Mouse (Mus musculus) lung, embryonic 15.5 days (tissue): ENCODE measurements at regions not wholly inside any gene's neighbourhood (a gene's known extent, or its start where the extent isn't known, plus 50 kb on each side); places are given as distances from the start of the nearest gene placed in this dataset.

Experiments used
- ATAC-seq: fragments of 200-750 bp; cut with Nextera tagmentation; 2 replicates; pipeline ENCODE4 v1.8.0; 2017; ENCODE audit warnings: moderate number of reproducible peaks, borderline replicate concordance; ENCODE audit not compliant: low FRiP score, low TSS enrichment; ENCODE audit errors: extremely low read depth
- H3K27ac ChIP-seq: fragments of 300-500 bp; sonication (generic); 2 replicates; pipeline ENCODE4 v1.5.1; 2015; ENCODE audit warnings: moderate library complexity, mild to moderate bottlenecking, inconsistent platforms
- H3K27me3 ChIP-seq: fragments of 300-500 bp; sonication (generic); 2 replicates; pipeline ENCODE4 v1.6.1; 2015; ENCODE audit warnings: inconsistent platforms
- H3K36me3 ChIP-seq: fragments of 300-500 bp; sonication (generic); 2 replicates; pipeline ENCODE4 v1.6.1; 2015; ENCODE audit warnings: inconsistent platforms
- H3K4me1 ChIP-seq: fragments of 300-500 bp; sonication (generic); 2 replicates; pipeline ENCODE4 v1.6.1; 2015; ENCODE audit warnings: inconsistent platforms
- H3K4me2 ChIP-seq: fragments of 300-500 bp; sonication (generic); 2 replicates; pipeline ENCODE4 v1.6.1; 2015; ENCODE audit warnings: inconsistent platforms, mild to moderate bottlenecking, moderate library complexity
- H3K4me3 ChIP-seq: fragments of 300-500 bp; sonication (generic); 2 replicates; pipeline ENCODE4 v1.5.1; 2015; ENCODE audit warnings: mild to moderate bottlenecking, inconsistent platforms
- H3K9ac ChIP-seq: fragments of 300-500 bp; sonication (generic); 2 replicates; pipeline ENCODE4 v1.6.1; 2015; ENCODE audit warnings: inconsistent platforms
- H3K9me3 ChIP-seq: fragments of 300-500 bp; sonication (generic); 2 replicates; pipeline ENCODE4 v1.6.1; 2016; ENCODE audit warnings: inconsistent platforms
- WGBS: fragments of 180-500 bp; shearing (Covaris S2); methylation state at CpG from one replicate; pipeline ENCODE4 v1.1.7; 2015; 5-methylcytosine and 5-hydroxymethylcytosine counted together

- peaks cover 32% of the 10 kb centered on the region for H3K4me1 ChIP-seq
- WGBS, result 81% methylated on average over 3 of the region's 3 CpGs
- no peaks in the 10 kb centered on the region for H3K9me3 ChIP-seq
- H3K27ac ChIP-seq, result no peak overlapping the region
- H3K27me3 ChIP-seq, result no peaks in the 10 kb centered on the region
- no peak overlapping the region for H3K9ac ChIP-seq
- no peak for ATAC-seq
- H3K4me2 ChIP-seq, result no peak overlapping the region
- H3K36me3 ChIP-seq, result no peaks in the 10 kb centered on the region
- H3K4me3 ChIP-seq, result no peak overlapping the region
Observed at GRCm38 (mm10) chr13:52045349-52045748, 198.9 kb downstream of the Gadd45g start.

GRCm38 (mm10) chr13:52046020-52046419 lies 199.5 kb downstream of the Gadd45g start:
- H3K9ac ChIP-seq, result no peak overlapping the region
- no peaks in the 10 kb centered on the region for H3K27me3 ChIP-seq
- no peaks in the 10 kb centered on the region for H3K9me3 ChIP-seq
- 19% methylated on average over 5 of the region's 5 CpGs for WGBS
- H3K27ac ChIP-seq, result peak overlapping the region; percentile 26; the same call in 1 of the 2 replicates
- peak overlapping the region; percentile 30 for H3K4me2 ChIP-seq
- peaks cover 31% of the 10 kb centered on the region for H3K4me1 ChIP-seq
- no peak for ATAC-seq
- no peaks in the 10 kb centered on the region for H3K36me3 ChIP-seq
- H3K4me3 ChIP-seq, result no peak overlapping the region

GRCm38 (mm10) chr13:52046700-52047099 lies 200.2 kb downstream of the Gadd45g start:
- WGBS, result 37% methylated on average over 11 of the region's 11 CpGs
- no peak for ATAC-seq
- H3K9ac ChIP-seq, result no peak overlapping the region
- no peak overlapping the region for H3K27ac ChIP-seq
- peak overlapping the region; percentile 30 for H3K4me2 ChIP-seq
- H3K36me3 ChIP-seq, result no peaks in the 10 kb centered on the region
- no peaks in the 10 kb centered on the region for H3K9me3 ChIP-seq
- H3K4me3 ChIP-seq, result no peak overlapping the region
- peaks cover 25% of the 10 kb centered on the region for H3K4me1 ChIP-seq
- no peaks in the 10 kb centered on the region for H3K27me3 ChIP-seq

DNA sequence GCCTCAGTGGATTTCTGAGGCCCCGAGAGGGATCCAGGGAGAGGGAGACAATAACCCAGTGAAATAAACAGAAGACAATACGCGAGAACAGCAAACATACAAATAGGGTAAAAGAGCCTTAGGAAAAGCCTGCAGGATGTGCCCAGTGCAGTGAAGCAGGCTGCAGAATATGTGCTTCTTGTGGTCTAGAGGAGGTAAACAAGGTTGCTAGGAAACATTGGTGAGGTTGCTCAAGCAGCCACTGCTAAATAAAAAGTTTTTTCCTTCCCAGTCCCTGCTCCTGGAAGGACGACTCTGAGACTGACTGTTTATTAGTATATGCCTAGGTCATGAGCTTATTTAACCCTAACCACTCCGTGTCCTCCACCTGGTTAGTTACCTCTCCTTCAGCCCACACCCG lies 201.5 kb downstream of the Gadd45g start:
- Histone ChIP-seq H3K27me3 (no peaks in the 10 kb centered on the region), H3K4me3 (no peak overlapping the region), H3K9ac (no peak overlapping the region), H3K4me2 (no peak overlapping the region), H3K9me3 (no peaks in the 10 kb centered on the region), H3K4me1 (peaks cover 14% of the 10 kb centered on the region), H3K27ac (no peak overlapping the region), H3K36me3 (no peaks in the 10 kb centered on the region)
- 67% methylated on average over 6 of the region's 6 CpGs for WGBS
- ATAC-seq, result no peak

GRCm38 (mm10) chr13:52048777-52049176 lies 202.3 kb downstream of the Gadd45g start:
- Histone ChIP-seq H3K4me3 (no peak overlapping the region), H3K36me3 (no peaks in the 10 kb centered on the region), H3K9me3 (no peaks in the 10 kb centered on the region), H3K9ac (no peak overlapping the region), H3K27ac (no peak overlapping the region), H3K4me1 (peaks cover 14% of the 10 kb centered on the region), H3K27me3 (no peaks in the 10 kb centered on the region), H3K4me2 (no peak overlapping the region)
- WGBS, result 69% methylated on average over 3 of the region's 3 CpGs
- ATAC-seq, result no peak

DNA sequence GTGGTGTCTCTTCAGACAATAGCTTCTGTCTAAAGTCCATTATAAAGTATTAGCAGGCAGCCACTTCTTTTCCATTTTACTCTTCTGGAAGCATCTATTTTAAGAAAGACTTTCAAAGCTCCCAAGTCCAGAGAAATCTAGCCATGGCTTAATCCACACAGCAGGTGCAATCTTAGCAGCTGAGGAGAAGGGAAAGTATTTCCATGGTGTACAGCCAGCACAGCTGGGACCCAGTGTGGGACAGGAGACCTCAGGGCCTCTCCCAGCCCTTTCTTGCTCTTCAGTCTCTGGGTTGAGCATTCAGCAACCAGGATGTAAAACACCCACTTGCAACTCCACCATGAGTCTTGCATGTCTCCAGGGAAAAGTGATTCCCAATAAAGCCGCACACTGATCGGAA lies 202.8 kb downstream of the Gadd45g start:
- Histone ChIP-seq H3K36me3 (no peaks in the 10 kb centered on the region), H3K4me2 (no peak overlapping the region), H3K27ac (no peak overlapping the region), H3K4me1 (peaks cover 14% of the 10 kb centered on the region), H3K9ac (no peak overlapping the region), H3K27me3 (no peaks in the 10 kb centered on the region), H3K9me3 (no peaks in the 10 kb centered on the region), H3K4me3 (no peak overlapping the region)
- ATAC-seq, result no peak
- 98% methylated on average over 2 of the region's 2 CpGs for WGBS

DNA sequence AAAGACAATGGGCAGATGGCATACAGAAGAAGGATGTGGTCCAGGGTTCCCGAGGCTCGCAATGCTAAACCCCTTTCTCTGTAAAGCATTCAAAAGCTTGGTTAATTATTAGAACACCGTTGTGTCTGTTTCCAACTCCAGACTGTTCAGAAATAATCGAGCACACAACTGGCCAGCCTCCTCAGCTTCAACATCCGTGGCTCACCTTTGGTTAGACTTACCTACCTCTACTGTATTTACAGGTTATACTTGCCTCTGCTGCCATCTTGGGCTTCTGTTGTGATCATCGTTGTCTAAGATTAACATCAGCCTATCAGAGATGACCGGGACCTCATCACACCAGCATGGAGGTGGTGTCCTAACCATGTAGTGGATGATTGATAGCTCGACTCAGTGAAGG lies 209.3 kb downstream of the Gadd45g start:
- 83% methylated on average over 8 of the region's 8 CpGs for WGBS
- Histone ChIP-seq H3K4me3 (no peak overlapping the region), H3K9me3 (no peaks in the 10 kb centered on the region), H3K4me2 (no peak overlapping the region), H3K9ac (no peak overlapping the region), H3K27ac (no peak overlapping the region), H3K4me1 (0 out of 2 replicates have a peak, but pooled peaks cover 3% of the 10 kb centered on the region), H3K36me3 (no peaks in the 10 kb centered on the region), H3K27me3 (no peaks in the 10 kb centered on the region)
- ATAC-seq, result no peak

- no peaks in the 10 kb centered on the region for H3K36me3 ChIP-seq
- no peak overlapping the region for H3K4me3 ChIP-seq
- no peak overlapping the region for H3K4me2 ChIP-seq
- ATAC-seq, result no peak
- no peak overlapping the region for H3K9ac ChIP-seq
- H3K27me3 ChIP-seq, result no peaks in the 10 kb centered on the region
- 72% methylated on average over 10 of the region's 10 CpGs for WGBS
- H3K27ac ChIP-seq, result no peak overlapping the region
- H3K9me3 ChIP-seq, result no peaks in the 10 kb centered on the region
- peaks cover 3% of the 10 kb centered on the region; the same call in 1 of the 2 replicates for H3K4me1 ChIP-seq
Observed at GRCm38 (mm10) chr13:52057456-52057855, 211.0 kb downstream of the Gadd45g start.

GRCm38 (mm10) chr13:52059756-52060417 lies 213.4 kb downstream of the Gadd45g start:
- H3K9ac ChIP-seq, result no peak overlapping the region
- H3K4me2 ChIP-seq, result no peak overlapping the region
- H3K4me1 ChIP-seq, result peaks cover 3% of the 10 kb centered on the region; the same call in 1 of the 2 replicates
- H3K9me3 ChIP-seq, result no peaks in the 10 kb centered on the region
- no peaks in the 10 kb centered on the region for H3K27me3 ChIP-seq
- H3K27ac ChIP-seq, result no peak overlapping the region
- no peak for ATAC-seq
- WGBS, result 71% methylated on average over 22 of the region's 22 CpGs
- no peaks in the 10 kb centered on the region for H3K36me3 ChIP-seq
- no peak overlapping the region for H3K4me3 ChIP-seq

- ATAC-seq, result no peak
- no peak overlapping the region for H3K4me2 ChIP-seq
- peaks cover 3% of the 10 kb centered on the region; the same call in 1 of the 2 replicates for H3K4me1 ChIP-seq
Observed at GRCm38 (mm10) chr13:52060418-52060870, 214.0 kb downstream of the Gadd45g start.

DNA sequence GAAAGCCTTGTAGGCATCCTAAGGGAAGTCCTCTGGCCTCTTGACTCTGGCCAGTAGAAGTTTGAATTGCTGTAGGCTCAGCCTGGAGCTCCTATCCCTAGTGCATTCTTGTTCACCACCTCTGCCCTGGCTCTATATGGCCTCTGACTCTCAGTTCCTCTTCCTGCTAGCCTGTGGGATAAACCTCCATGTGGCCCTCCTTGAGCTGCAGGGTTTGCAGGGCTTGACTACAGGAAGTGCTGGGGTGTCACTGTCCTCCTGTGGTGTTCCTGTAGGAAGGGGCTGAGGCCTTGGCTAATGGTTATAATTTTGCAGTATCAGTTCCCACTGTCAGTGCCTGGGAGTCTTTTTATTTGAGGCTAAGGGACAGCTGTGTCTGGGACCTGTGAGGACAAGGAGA lies 215.0 kb downstream of the Gadd45g start:
- no peaks in the 10 kb centered on the region for H3K36me3 ChIP-seq
- H3K27ac ChIP-seq, result no peak overlapping the region
- peaks cover 4% of the 10 kb centered on the region; the same call in 1 of the 2 replicates for H3K4me1 ChIP-seq
- H3K4me3 ChIP-seq, result no peak overlapping the region
- no peak overlapping the region for H3K4me2 ChIP-seq
- ATAC-seq, result no peak
- no peak overlapping the region for H3K9ac ChIP-seq
- H3K27me3 ChIP-seq, result no peaks in the 10 kb centered on the region
- no peaks in the 10 kb centered on the region for H3K9me3 ChIP-seq

More at GRCm38 (mm10) chr13:52060418-52060870, 214.0 kb downstream of the Gadd45g start:
- Histone ChIP-seq H3K4me3 (no peak overlapping the region), H3K27me3 (no peaks in the 10 kb centered on the region), H3K9me3 (no peaks in the 10 kb centered on the region), H3K27ac (0 out of 2 replicates have a peak overlapping the region, but pooled peaks have one; percentile 9), H3K9ac (no peak overlapping the region), H3K36me3 (no peaks in the 10 kb centered on the region)
- WGBS, result 41% methylated on average over 10 of the region's 10 CpGs

DNA sequence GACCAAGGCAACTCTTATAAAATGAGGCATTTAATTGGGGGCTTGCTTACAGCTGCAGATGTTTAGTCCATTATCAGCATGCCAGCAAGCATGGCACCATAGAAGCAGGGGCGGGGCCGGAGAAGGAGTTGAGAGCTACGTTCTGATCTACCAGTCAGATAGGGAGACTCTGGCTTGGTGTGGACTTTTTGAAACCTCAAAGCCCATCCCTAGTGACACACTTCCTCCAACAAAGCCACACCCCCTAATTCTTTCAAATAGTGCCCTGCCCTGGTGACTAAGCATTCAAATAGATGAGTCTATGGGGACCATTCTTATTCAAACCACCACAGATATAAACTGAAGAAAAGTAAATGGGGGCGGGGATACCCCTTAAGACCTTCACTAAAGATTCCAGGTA lies 215.4 kb downstream of the Gadd45g start:
- H3K4me3 ChIP-seq, result no peak overlapping the region
- no peak overlapping the region for H3K27ac ChIP-seq
- no peaks in the 10 kb centered on the region for H3K27me3 ChIP-seq
- no peak for ATAC-seq
- H3K36me3 ChIP-seq, result no peaks in the 10 kb centered on the region
- H3K4me1 ChIP-seq, result peaks cover 8% of the 10 kb centered on the region
- H3K9ac ChIP-seq, result no peak overlapping the region
- H3K9me3 ChIP-seq, result no peaks in the 10 kb centered on the region
- no peak overlapping the region for H3K4me2 ChIP-seq
- 80% methylated on average over 4 of the region's 4 CpGs for WGBS
